Mouse (Mus musculus) G1E (cell line): Measurements from ENCODE around the gene Gm2956.
"Not testable (repeated sequence)": the region's sequence is repeated elsewhere in the genome, so short reads cannot be mapped to it uniquely, and the experiment has no call there.

Experiments used
- CTCF ChIP-seq: IDR thresholded peaks from 2 replicates; pipeline ENCODE4 v1.5.1; 2012; ENCODE audit warnings: low read depth, low read length, inconsistent platforms, mixed read lengths
- GATA1 ChIP-seq: IDR thresholded peaks from 2 replicates; pipeline ENCODE4 v1.6.1; 2012; ENCODE audit warnings: borderline replicate concordance, low read length, inconsistent platforms, mixed read lengths
- GATA2 ChIP-seq: IDR thresholded peaks from 2 replicates; pipeline ENCODE4 v1.6.1; 2012; ENCODE audit warnings: low read depth, low read length, inconsistent platforms, borderline replicate concordance
- POLR2AphosphoS5 ChIP-seq: IDR thresholded peaks from 2 replicates; pipeline ENCODE4 v1.6.1; 2012; ENCODE audit warnings: low read depth, low read length, inconsistent platforms; ENCODE audit not compliant: insufficient replicate concordance
- TAL1 ChIP-seq: conservative IDR thresholded peaks from 2 replicates; pipeline ENCODE4 v1.6.1; 2012; ENCODE audit warnings: low read depth, low read length, inconsistent platforms, mixed read lengths

DNA sequence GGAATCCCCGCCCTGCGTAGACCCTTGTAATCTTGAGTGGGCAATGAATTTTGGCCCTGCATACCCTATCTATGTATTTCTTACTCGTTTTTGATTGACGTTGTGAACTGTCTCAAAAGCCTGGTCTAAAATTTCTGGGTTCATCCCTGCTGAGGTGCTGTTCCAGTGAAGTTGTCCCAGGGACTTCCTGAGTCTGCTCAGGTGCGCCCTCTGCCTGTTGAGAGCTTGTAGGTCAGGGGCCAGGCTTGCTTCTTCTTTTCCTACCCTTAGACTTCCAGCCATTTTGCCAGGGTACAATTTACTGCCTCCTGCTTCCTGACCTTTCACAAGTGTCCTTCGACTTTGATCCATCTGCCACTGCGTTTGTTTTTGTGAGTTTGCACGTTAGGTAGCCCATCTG lies 979 bp downstream of the Gm2956 start:
- not testable (repeated sequence) for TF ChIP-seq CTCF, GATA1, TAL1, POLR2AphosphoS5, GATA2
